Comparison of ENCODE assay signal across 13 mouse cellular contexts in the genomic region with DNA sequence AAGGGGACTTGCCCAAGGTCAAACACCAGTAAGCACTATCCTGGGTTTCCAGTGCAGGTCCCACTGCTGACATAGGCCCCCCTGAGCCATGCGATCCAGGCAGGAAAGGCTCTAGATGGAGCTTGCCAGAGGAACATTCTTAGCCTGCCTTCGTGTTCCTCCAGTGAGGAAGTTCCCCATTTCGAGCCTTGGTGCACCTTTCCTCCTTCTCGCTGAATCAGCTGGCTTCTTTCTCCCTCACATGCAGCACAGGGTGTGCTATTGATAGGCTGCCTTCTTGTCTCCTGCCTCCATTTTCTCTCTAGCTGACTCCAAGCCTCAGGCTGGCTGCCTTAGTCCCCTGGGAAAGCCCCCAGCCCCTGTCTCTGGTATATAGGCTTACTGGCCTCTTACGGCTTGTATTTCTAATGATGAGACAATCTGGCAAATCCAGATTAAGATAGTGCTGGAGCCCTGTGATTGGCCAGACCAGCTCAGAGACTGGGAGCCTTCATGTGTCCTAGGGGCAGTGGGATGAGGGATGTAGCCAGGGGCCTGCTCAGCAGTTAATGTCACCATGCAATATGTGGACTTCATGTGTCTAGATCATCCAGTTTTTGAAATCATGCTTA. TPM values are rescaled to one million over a fixed set of nuclear protein-coding genes. Genes with fewer than 3 reads are reported as not detected.
A peak's percentile ranks its signal among the peaks of the same experiment; 100 is the strongest.
DNase-seq lines count a peak whose midpoint lies in the region; ATAC-seq and TF ChIP-seq lines count a peak whose summit lies in the region.
"Had no signal": no experiment of that assay in that cellular context is flagged by ENCODE, and none has a peak within 500 bp of the region (broad histone marks: within the 10 kb centered on the region; RNA-seq: fewer than 3 reads in every experiment).

No protein-coding gene starts in this region.

- no peak for TF ChIP-seq POLR2A in testis, adult 2 months (IDR thresholded peaks at IDR 0.05; ENCODE audit: control insufficient read depth, low read depth, low read length)

- no peak overlapping the region for H3K27ac ChIP-seq in testis, adult 2 months (ENCODE audit: control insufficient read depth, insufficient read depth, low read depth, low read length)
- H3K27ac ChIP-seq: macrophage had no signal

- H3K4me3 ChIP-seq in testis, adult 2 months (ENCODE audit: control insufficient read depth, low read depth, low read length): peak overlapping the region; percentile 85
- H3K4me3 ChIP-seq: erythroblast, embryonic 14.5 days had no signal

- no peak for TF ChIP-seq CTCF in testis, adult 2 months (IDR thresholded peaks at IDR 0.05; ENCODE audit: control insufficient read depth, insufficient read depth, insufficient replicate concordance, low read depth, low read length)

- no peak for DNase-seq in testis, postnatal 14 days (ENCODE audit: low spot score)
- DNase-seq in retina, postnatal 1 day: peak; percentile 56
- DNase-seq in natural killer cell, adult 2 months (ENCODE audit: low spot score in 2 of 2): no peak
- no peak for DNase-seq in adipocyte (ENCODE audit: low spot score)
- DNase-seq: kidney, adult 9 months; right cerebral cortex, adult 18-20 months; thymus, postnatal 25 days had no signal

- peaks cover 23% of the 10 kb centered on the region for H3K4me1 ChIP-seq in testis, adult 2 months (ENCODE audit: control insufficient read depth, insufficient read depth, low read length)

- H3K27me3 ChIP-seq in testis, adult 2 months (ENCODE audit: control insufficient read depth, insufficient read depth, low read length): no peaks in the 10 kb centered on the region

- H3K36me3 ChIP-seq in testis, adult 2 months (ENCODE audit: control insufficient read depth, insufficient read depth, low read length): no peaks in the 10 kb centered on the region; the same call in 1 of the 2 replicates

- peak; percentile 43 for ATAC-seq in granulocyte monocyte progenitor cell, adult 5-6 weeks (replicated peaks; ENCODE audit: poor library complexity, severe bottlenecking)
- peak; percentile 8; the same call in 1 of the 2 replicates for ATAC-seq in megakaryocyte progenitor cell, adult 5-6 weeks (replicated peaks; ENCODE audit: poor library complexity)
- no peak for ATAC-seq in activated CD4-positive, CD25-positive, alpha-beta regulatory T cell, adult 4 months

RNA-seq across cellular contexts. Expression of a gene that starts 1.9 kb away (rescaled TPM):
- polyA plus RNA-seq in testis, adult 2 months (2012; rRNA removed): 20.3 and 24.9 TPM in 2 replicates
- 1.9 TPM in 1 of 2 replicates, not detected in the other for total RNA-seq in granulocyte monocyte progenitor cell, adult 5-6 weeks (2014; fragmentation: Nextera tagmentation)
- total RNA-seq in granulocyte monocyte progenitor cell, adult 5-6 weeks (2017): 1.6 TPM in 1 of 2 replicates, not detected in the other
- total RNA-seq in megakaryocyte progenitor cell, adult 5-6 weeks (2015): 0.72 and 1.7 TPM in 2 replicates
- 1.5 TPM in 2 replicates for total RNA-seq in megakaryocyte progenitor cell, adult 5-6 weeks (2017)
- polyA plus RNA-seq in activated CD4-positive, CD25-positive, alpha-beta regulatory T cell, adult 4 months (2017; shearing (Covaris generic)): not detected
- polyA plus RNA-seq: macrophage had no signal

RNA-seq across cellular contexts. Expression of a gene that starts 21.1 kb away (rescaled TPM):
- polyA plus RNA-seq in testis, adult 2 months (2012; rRNA removed): 7.8 and 8.4 TPM in 2 replicates
- total RNA-seq in granulocyte monocyte progenitor cell, adult 5-6 weeks (2014; fragmentation: Nextera tagmentation): 56.7 and 62.4 TPM in 2 replicates
- total RNA-seq in granulocyte monocyte progenitor cell, adult 5-6 weeks (2017): 64.8 and 67.5 TPM in 2 replicates
- 51.7 and 52.6 TPM in 2 replicates for total RNA-seq in megakaryocyte progenitor cell, adult 5-6 weeks (2015)
- 81.7 and 88.6 TPM in 2 replicates for total RNA-seq in megakaryocyte progenitor cell, adult 5-6 weeks (2017)
- polyA plus RNA-seq in activated CD4-positive, CD25-positive, alpha-beta regulatory T cell, adult 4 months (2017; shearing (Covaris generic)): 10 to 100 TPM; 38.6 to 43.6 TPM

RNA-seq across cellular contexts. Expression of a gene that starts 22.0 kb away (rescaled TPM):
- polyA plus RNA-seq in testis, adult 2 months (2012; rRNA removed): 89.3 and 101 TPM in 2 replicates
- total RNA-seq in granulocyte monocyte progenitor cell, adult 5-6 weeks (2014; fragmentation: Nextera tagmentation): 0.19 and 1.4 TPM in 2 replicates
- 1.6 and 1.9 TPM in 2 replicates for total RNA-seq in granulocyte monocyte progenitor cell, adult 5-6 weeks (2017)
- 0.72 and 0.76 TPM in 2 replicates for total RNA-seq in megakaryocyte progenitor cell, adult 5-6 weeks (2015)
- total RNA-seq in megakaryocyte progenitor cell, adult 5-6 weeks (2017): 2.3 and 2.7 TPM in 2 replicates
- polyA plus RNA-seq in activated CD4-positive, CD25-positive, alpha-beta regulatory T cell, adult 4 months (2017; shearing (Covaris generic)): under 1 TPM in 1 of 2 experiments, not detected in 1; 0.25 TPM
- polyA plus RNA-seq: macrophage had no signal

RNA-seq across cellular contexts. Expression of a gene that starts 39.3 kb away (rescaled TPM):
- polyA plus RNA-seq in testis, adult 2 months (2012; rRNA removed): 3.0 and 3.4 TPM in 2 replicates
- not detected in 2 replicates for total RNA-seq in granulocyte monocyte progenitor cell, adult 5-6 weeks (2014; fragmentation: Nextera tagmentation)
- total RNA-seq in granulocyte monocyte progenitor cell, adult 5-6 weeks (2017): not detected in 2 replicates
- not detected in 2 replicates for total RNA-seq in megakaryocyte progenitor cell, adult 5-6 weeks (2015)
- not detected in 2 replicates for total RNA-seq in megakaryocyte progenitor cell, adult 5-6 weeks (2017)
- not detected for polyA plus RNA-seq in activated CD4-positive, CD25-positive, alpha-beta regulatory T cell, adult 4 months (2017; shearing (Covaris generic))
- polyA plus RNA-seq: macrophage had no signal

RNA-seq across cellular contexts. Expression of a gene that starts 47.5 kb away (rescaled TPM):
- polyA plus RNA-seq in testis, adult 2 months (2012; rRNA removed): 7.6 and 14.5 TPM in 2 replicates
- 10.2 and 23.3 TPM in 2 replicates for total RNA-seq in granulocyte monocyte progenitor cell, adult 5-6 weeks (2014; fragmentation: Nextera tagmentation)
- 4.1 and 5.7 TPM in 2 replicates for total RNA-seq in granulocyte monocyte progenitor cell, adult 5-6 weeks (2017)
- 12.7 and 13.0 TPM in 2 replicates for total RNA-seq in megakaryocyte progenitor cell, adult 5-6 weeks (2015)
- total RNA-seq in megakaryocyte progenitor cell, adult 5-6 weeks (2017): 5.3 and 5.9 TPM in 2 replicates
- 10 to 100 TPM in 1 of 2 experiments, 1 to 10 TPM in 1; 7.4 to 14.4 TPM for polyA plus RNA-seq in activated CD4-positive, CD25-positive, alpha-beta regulatory T cell, adult 4 months (2017; shearing (Covaris generic))
